Mouse (Mus musculus) adrenal gland, adult (tissue): ENCODE measurements around the gene Unc13b.

Source experiments
- DNase-seq, 2 experiments: peaks; one replicate each; pipeline ENCODE4 v3.0.0; 2022 to 2023; ENCODE audit warnings: low spot score in 1 of 2; ENCODE audit not compliant: inconsistent age in 2 of 2

Gene Unc13b

DNA sequence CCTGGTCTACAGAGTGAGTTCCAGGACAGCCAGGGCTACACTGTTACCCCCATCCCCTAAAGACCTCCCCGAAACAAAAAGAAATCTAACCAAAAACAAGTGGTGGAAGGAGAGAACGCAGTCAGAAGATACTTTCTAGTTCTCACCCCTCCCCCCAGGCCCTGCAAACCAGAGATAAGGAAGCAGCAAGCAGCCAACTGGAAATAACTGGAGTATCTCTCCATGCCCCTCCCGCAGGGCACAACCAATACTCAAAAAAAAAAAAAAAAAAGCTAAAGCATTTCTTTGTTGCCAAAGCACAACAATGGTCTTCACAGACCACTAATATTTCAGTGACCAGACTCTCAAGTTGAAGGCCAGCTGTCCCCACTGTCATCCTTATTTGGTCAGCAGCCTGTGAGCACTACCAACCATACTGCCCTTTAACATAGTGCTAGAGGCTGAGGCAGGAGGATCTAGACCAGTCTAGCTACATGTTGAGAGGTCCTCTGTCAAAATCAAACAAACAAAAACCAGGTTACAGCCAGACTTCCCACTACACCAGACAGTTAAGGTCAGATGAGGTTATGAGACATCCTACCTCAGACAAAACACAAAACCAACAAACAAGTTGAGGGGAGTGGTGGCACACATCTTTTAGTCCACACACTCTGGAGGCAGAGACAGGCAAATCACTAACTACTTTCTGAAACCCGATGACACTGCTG lies 20.7 kb upstream of the Unc13b start:
- no peak for DNase-seq

DNA sequence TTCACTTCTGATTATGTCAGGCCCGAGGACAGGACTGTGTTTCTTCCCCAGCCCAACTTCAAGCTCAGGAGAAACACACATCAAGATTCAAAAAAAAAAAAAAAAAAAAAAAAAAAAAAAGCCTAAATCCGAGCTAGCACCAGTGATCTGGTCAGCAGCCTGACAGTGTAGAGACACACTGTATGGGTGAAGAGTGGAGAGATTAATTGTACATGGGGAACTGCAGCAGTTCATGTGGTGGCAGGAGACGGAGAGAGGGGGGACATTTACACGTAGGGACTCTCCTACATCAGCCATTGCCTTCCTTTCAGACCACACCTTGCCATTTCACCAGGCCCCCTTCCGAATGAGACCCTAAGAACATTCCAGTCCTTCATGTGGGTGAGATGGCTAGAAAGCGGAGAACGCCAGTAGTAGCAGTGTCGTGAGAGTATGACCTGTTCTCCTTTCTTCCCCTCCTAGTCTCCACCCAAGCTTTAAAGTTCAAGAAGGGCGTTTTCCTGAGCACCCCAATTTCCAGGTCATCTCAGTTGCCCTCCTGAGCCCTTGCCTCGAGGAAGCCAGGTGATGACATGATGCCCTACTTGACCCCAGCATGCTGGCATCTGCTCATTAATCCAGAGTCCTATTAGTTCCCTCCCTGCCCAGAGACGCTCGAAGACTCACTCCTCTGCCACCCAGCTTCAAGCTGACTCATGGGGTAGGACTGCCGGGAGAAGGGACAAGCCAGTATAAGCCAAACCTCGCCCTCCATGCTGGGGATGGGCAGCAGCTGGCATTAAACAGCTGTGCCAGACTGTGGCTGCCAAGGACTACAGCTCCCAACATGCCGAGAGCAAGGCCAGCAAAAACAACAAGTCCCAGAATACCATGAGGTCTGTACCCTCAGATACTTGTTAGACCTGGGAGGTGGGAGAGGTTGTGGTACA lies 19.9 kb upstream of the Unc13b start:
- peak; percentile 88 to 94 for DNase-seq

DNA sequence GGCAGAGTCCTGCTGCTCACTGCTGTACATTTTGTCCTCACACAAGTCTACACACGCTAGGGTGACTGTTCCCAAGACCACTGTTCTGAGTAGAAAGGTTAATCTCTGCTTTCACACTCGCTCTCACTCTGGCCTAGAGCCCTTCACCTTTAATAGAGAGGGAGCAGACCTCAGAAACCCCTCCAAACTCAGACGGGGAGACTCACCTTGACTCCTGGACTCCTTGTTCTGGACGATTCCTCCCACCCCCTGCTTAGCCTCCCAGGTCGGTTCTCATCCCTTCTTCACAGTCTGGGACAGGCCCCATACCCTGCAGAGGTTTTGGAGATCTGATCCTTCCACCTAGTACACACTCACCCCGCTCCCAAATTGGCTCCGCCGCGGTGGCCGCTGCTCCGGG lies 19.1 kb upstream of the Unc13b start:
- no peak for DNase-seq

DNA sequence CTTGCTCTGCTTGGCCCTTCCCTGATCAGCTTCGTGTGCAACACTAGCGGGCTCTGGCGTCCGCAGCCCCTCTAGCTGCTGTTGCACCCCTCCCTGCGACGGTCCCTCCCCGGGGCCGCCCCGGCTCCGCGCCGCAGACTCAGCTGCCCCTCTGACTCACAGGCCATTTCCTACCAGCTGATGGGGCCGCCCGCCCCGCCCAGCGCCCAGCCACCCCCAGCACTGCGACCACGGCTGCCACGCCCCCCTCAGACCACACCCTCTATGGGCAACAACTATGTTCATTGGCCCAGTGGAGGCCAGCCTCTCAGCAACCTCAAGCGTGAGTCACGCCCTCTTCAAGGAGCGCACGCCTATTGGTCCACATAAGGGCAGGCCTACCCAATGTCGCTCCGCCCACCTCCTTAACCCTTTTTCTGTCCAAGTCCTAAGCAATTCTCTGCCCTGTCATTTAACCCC lies 18.6 kb upstream of the Unc13b start:
- DNase-seq = peak; percentile 98

DNA sequence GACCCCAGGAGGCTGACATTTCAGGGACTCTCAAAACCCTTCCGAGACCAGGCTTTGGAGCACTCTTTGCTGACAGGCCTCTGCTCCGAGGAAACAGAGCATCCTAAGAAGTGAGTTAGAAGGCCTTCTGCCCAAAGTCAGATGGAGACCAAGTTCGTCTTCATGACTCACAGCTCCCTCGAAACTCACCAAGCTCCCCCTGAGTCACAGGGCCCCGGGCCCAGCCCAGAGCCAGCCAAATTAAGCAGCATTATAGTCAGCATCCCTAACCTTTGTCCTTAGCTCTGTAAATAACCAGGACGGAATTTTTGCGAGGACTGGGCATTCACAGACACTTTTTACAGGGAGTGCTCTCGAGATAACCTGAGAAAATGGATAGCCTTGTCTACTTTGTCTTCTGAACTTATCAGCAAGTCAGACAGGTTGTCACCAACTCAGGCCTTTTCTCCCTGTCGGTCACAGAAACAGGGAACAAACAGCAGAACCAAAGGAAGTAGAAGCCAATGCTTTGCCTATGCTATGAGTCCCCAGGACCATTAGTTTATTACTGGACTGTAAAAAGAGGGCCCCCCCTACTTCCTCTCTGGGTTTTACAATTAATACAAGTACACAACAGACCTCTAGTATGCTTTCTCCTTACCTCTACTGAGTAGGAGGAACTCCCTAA lies 17.7 kb upstream of the Unc13b start:
- peak; percentile 75 to 81 for DNase-seq

DNA sequence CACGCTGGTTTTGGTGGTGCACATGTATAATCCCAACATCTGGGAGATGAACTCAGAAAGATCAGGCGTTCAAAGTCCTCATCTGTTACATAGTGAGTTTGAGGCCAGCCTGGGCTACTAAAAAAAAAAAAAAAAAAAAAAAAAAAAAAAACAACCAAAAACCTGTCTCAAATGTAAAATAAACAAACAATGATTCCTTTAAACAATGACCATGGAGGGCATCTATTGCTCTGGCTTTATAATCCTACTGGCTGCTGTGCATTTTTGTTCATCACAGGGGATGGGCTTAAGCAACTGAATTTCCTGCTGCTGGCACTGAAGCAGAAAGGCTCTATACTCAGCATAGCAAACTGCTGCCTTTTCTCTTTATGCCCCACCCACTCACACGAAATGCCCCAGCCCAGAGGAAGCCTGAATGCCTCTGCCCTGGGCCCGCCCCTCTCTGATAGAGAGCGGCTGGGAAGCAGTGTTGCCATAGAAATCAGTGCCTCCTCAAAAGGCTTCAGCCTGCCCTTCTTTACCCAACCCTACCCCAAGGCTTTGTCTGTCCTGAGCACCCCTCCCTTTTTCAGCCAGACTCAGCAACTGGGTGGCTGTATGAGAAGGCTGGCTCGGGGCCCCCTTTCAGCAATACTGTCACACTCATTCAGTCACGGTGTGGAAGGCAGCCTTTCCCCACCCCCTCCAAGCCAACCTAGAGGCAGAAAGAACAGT lies 15.0 kb upstream of the Unc13b start:
- peak; percentile 79 to 87 for DNase-seq

DNA sequence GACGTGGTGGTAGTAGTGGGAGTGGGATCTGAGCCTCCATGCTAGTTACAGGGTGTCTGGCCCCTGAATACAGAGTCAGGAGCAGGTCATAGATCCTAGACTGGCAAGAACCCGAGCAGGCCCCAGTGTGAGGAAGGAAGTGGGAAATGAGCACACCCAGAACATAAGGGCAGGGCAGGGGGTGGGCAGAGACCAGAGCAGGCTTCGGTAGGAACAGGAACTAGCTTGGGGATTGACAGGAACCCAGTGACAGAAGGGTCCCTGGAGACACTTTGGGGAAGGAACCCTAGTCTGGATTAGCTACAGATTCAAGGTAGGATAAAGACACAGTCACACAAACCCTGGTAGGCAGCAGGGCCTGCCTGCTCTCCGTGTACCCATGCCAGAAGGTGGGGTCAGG lies 14.1 kb upstream of the Unc13b start:
- DNase-seq = peak; percentile 61 to 81

DNA sequence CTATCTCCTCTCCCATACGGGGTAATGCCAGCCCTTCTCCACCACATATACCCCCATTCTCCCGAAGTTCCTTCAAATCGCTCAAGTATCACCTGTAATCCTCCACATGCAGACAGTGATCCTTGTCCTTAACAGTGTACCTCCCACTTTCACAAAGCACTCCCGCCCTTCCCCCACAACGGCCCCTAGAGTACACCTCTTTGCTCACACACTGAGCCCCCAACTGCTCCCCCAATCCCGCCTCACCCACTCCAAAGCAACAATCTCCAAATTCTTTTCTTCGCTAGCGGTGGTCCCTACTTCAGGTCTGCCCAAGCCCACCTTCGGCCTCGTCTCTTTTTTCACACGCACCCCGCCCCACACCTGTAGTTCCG lies 13.5 kb upstream of the Unc13b start:
- no peak for DNase-seq

DNA sequence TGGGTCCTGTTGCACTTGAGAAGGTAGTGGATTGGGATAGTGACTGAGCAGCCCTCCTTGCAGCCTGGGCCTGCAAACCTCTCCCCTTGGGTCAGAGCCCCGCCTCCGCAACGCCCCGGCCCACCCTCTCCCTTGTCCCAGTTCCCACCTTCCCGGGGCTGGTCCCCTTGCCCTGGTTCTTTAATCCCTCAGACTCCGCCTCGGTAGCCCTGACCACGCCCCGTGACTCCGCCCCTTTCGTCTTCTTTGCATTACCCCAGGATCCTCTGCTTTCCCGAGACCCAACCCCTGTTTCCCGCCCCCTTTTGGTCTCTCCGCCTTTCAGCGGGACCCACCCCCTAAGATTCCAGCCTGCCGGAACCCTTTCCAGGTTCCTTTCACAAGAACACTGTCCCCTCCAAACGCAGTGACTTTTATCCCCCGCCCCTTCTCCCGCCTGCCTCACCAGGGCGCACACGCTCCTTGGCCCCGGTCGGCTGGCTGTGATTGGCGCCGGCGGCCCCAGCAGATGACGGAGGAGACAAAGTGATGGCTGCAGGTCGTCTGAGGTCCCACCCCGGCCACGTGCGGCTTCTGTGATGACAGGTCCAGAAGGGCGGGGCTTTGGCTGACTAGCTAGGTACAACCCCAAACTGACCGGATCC lies 13.0 kb upstream of the Unc13b start, which contains the start of gene Fam214b:
Fam214b (minus strand) TSS at position 562 of the 644 bp plus-strand sequence.
- DNase-seq = peak; percentile 100

DNA sequence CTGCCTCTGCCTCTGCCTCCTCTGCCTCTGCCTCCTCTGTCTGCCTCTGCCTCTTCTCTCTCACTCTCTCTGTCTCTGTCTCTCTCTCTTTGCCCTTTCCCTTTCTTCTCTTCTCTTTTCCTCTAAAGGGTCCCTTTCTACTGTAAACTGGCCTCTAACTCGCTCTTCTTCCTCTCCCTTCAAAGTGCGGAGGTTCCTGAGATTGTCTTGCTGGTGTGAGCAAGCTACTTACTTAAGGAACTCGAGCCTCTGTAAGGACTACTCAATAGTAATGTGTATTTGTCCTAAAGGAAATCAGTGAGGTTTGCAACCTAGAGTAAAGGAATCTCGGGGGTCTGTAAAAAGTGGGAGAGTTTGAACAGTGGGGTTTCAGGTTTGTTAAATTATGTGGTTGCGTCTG lies 12.1 kb upstream of the Unc13b start:
- DNase-seq = peak in 1 of 2 experiments; percentile 60

DNA sequence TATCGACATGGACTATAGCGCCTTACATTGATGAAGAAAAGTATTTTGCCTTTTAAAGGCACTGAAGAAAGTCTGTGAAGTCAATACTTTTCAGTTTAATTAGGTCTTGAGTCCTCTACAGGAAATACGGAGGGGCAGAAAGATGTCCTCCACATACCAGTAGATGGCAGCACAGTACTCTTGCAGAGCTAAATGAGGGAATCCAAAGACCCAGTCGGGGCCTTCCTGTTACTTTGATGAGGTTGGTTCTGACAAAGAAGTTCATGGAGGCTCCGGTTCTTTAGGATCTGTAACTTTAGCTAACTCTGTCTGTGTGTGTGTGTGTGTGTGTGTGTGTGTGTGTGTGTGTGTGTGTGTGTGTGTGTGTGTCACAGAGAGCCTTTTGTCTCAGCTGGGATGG lies 11.5 kb upstream of the Unc13b start:
- DNase-seq = peak; percentile 73 to 92

DNA sequence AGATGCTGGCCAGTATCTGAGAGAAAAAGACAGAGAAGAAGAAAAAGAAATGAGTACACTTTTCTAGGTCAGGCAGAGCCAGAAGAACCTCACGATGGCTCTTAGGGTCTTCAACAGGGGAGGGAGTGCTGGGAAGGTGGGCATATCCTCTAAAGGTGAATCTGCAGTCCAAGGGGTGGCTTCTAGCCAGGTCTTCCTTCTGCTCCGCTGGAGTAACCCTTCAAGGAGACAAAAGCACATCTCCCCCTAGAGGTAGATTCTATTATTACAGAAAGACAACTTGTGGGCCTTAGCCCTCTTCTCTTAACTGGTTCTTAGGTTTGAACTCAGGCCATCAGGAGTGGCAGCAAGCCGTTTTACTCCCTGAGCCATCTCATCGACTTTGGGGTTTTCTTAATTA lies 6.1 kb upstream of the Unc13b start:
- peak in 1 of 2 experiments; percentile 82 for DNase-seq

DNA sequence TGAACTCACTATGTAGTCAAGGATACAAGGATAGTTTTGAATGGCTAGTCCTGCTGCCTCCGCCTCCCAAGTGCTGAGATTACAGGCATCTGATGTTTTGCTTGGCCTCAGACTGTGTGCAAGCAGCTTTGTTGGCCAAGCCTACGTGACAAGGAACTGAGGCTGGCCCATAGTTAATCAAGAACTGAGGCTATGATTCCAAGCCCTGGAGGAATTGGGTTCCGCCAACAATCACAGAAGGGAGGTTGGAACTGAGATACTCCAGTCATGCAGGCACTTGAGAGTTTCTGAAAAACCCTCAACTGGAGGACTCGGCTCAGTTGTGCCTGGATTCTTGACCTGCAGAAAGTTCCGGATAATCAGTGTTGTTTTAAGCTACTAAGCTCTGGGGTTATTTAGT lies 1.1 kb upstream of the Unc13b start:
- DNase-seq = no peak

DNA sequence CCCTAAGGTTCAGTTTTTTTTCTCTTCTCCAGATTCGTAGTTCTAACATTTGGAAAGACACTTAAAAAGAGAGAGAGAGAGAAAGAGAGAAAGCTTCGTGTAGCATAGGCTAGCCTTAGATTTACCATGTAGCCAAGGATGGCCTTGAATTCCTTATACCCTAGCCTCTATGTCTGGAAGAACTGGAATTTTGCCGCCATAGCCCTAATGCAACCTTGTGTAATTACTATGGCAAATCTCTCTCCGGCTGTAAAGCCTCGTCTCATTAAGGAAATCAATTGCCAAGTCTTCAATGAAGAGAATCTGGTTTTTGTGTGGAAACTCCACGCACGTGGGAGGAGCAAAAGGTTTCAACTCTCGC lies 381 bp upstream of the Unc13b start:
- DNase-seq = no peak

DNA sequence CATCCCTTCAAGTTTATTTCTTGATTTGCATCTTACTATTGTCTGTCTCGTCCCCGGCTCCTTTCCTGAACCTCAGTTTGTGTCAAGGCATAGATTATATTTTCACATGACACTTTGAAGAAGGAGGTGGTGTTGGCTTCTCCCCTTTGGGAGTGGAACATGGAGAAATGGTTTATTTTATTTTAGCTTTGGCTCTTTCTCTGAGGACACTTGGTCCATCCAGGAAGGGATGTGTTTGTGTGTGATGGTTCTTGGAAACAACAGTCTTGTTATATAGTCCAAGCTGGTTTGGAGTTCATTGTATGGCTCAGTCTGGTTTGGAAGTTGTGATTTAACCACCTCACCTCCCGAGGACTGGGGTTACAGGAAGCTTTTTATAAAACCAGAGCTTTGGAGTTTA lies 944 bp downstream of the Unc13b start:
- no peak for DNase-seq

DNA sequence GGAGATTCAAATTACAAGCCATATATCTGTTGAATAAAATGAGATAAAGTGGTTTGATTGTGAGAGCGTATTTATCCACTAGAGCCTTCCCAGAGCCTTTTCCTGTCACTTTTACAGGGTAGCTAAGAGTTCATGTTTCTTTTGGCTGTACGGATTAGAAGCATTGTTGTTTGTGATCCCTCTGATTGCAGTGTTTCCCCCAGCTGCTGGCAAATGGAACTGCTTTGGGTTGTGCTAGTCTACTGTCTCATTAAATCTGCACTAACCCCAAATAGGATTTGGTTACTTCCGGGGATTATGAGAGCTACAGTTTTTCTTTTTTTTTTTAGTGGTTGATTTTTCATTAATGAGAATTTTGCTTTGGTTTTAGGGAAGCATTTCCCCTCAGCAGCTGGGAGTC lies 1.5 kb downstream of the Unc13b start:
- peak in 1 of 2 experiments; percentile 25 for DNase-seq

DNA sequence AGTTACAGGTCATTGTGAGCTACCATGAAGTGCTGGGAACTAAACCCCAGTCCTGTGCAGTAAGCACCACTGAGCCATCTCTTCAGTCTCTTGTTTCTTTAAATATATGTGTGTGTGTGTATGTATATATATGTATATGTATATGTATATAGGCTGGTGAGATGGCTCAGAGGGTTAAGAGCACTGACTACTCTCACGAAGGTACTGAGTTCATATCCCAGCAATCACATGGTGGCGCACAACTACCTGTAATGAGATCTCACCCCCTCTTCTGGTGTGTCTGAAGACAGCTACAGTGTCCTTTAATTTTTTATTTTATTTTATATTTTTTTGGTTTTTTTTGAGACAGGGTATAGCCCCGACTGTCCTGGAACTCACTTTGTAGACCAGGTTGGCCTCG lies 6.7 kb downstream of the Unc13b start:
- no peak for DNase-seq

DNA sequence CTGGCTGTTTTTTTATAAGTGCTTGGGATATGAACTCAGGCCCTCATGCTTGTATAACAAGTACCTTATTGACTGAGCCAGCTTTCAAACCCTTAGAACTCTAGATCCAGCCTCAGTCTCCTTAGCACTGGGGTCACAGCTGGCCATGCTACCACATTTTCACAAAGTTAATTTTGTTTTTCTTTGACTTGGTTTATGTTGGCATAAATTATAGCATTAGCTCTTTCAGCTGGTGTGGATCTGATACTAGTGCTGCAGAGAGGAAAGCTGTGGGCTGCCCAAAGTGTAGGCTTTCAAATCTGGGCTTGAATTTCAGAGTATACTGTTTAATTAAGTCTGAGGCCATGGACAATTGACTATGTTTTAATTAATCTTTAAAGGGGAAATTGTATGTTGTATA lies 16.2 kb downstream of the Unc13b start:
- no peak for DNase-seq

DNA sequence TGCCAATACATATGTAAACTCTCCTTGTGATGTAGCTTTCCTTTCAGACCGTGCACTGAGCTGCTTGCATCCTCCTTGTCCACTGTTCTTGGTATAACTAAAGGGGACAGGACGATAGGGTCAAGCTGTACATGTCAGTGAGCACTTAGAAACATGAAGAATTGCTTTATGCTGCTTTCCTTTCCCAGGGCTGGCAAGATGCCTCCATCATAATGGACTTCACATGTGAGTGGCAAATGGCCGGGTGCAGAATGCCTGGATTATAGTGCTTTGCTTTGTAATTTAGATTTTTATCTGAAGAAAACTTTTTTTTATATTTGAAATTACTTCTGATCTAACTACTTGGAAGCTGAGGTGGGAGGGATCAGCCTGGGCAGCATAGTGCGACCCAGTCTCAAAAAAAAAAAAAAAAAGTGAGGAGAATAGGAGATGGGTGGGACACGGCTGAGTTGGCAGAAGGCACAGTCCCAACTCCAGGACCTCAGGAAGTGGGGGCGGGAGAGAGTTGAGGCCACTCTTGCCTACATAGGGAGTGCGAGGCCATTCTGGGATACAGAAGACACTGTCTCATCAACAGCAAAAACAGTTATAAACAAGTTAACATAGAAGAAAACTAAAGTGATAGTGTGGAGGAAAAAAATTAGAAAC lies 19.4 kb downstream of the Unc13b start:
- DNase-seq = peak in 1 of 2 experiments; percentile 32

DNA sequence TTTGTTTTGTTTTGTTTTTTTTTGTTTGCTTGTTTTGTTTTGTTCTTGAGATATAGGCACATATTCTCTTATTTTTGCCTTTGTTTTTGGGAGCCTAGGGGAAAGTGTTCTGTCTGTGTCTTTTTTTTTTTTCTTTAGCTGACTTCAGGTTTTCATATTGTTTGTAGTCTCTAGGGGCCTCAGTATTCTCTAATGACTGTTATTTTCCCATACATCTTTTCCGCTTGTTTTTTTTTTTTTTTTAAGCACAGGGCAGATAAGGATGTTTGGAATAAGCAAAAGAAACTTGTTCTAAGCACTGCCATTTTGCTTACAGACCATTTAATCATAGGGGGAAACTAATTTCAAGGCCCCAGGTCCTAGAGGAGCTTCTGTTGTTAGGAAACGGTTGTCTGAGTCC lies 23.7 kb downstream of the Unc13b start:
- no peak for DNase-seq
